In genomic region chr4:98116046-98116445, GRCm38 (mm10) we compare ENCODE assay signal across 18 mouse cellular contexts.
"Had no signal": no experiment of that assay in that cellular context is flagged by ENCODE, and none has a peak within 500 bp of the region (broad histone marks: within the 10 kb centered on the region; RNA-seq: fewer than 3 reads in every experiment).

No protein-coding gene starts in this region.

- H3K4me3 ChIP-seq: kidney, embryonic 15.5 days; left cerebral cortex, adult 2 months; liver, embryonic 13.5 days; neural tube, embryonic 13.5 days had no signal

- H3K9me3 ChIP-seq: kidney, embryonic 15.5 days; liver, embryonic 13.5 days; neural tube, embryonic 13.5 days had no signal

- H3K9ac ChIP-seq: kidney, embryonic 15.5 days; liver, embryonic 13.5 days; neural tube, embryonic 13.5 days had no signal

- H3K27me3 ChIP-seq: kidney, embryonic 15.5 days; liver, embryonic 13.5 days; neural tube, embryonic 13.5 days had no signal

- H3K36me3 ChIP-seq: liver, embryonic 13.5 days; neural tube, embryonic 13.5 days had no signal

- H3K4me2 ChIP-seq: kidney, embryonic 15.5 days; liver, embryonic 13.5 days; midbrain, embryonic 11.5 days; neural tube, embryonic 13.5 days had no signal

- H3K4me1 ChIP-seq: kidney, embryonic 15.5 days; liver, embryonic 13.5 days had no signal

- DNase-seq: kidney, postnatal 10 days; kidney, postnatal 36 days; layer of hippocampus, postnatal 36 days; liver, embryonic 13.5 days; lung, adult 2 months; lung, postnatal 14 days; midbrain, embryonic 14.5 days; right cerebral cortex, adult 18-20 months; right cerebral cortex, postnatal 14 days; right cerebral cortex, postnatal 4 days; thymus, adult 2 months; thymus, postnatal 14 days; thymus, postnatal 4 days had no signal

- H3K27ac ChIP-seq: kidney, embryonic 15.5 days; left cerebral cortex, adult 2 months; liver, embryonic 13.5 days; neural tube, embryonic 13.5 days; stomach, postnatal 0 days had no signal
